Mouse (Mus musculus): ENCODE measurements around the gene Ube2o.
A peak's percentile ranks its signal among the peaks of the same experiment; 100 is the strongest.
"Not testable (repeated sequence)": the region's sequence is repeated elsewhere in the genome, so short reads cannot be mapped to it uniquely, and the experiment has no call there.

Ube2o gene

DNA sequence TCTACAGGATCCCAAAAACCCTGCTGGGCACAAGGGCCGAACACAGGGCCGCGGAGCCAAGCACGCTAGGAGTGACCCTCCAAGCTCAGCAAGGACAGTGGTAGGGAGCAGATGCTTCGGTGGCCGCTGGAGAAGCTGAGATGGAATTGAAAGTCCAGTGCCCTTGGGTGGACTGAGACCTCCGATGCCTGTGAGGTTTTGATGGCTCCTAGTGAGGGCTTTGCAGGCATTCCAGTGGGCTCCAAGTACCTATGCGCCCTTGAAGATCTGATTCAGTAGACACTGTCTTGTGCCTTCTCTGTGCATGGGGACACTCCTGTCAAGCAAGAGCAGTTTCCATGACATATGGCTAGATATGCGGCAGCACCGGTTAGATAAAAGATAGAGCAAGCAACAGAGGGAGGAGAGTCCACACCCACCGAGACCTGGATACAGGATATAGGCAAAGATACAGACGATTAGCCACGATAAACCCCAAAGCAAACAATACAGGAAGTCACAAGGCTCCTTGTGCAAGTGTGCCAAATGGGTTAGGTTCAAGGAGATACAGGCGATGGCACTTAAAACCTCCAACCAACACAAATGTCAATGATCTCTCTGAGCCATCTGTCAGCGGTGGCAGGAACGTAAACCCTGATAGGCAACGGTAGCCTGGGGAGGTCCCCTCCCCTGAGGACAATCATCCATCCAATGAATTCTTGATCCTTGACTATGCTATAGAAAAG lies 74.9 kb downstream of the Ube2o start:
- no peak for DNase-seq

DNA sequence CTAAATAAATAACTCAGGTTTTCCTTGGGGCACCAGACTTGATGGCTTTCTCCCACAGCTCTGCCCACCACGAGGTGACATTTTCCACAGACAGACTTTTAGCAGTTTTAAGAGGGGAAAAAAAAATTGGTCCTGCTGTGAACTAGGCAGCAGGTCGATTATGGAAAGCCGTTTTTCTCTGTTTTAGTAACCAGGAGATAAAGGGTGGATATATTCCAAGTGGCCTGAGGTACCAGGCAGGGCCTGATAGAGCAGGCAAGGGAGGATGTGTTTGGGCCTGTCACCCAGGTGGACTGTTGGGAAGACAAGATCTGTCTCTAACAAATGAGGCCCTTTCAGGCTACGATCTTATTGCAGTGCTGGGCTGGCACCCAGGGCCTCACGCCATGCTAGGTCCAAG lies 75.7 kb downstream of the Ube2o start:
- DNase-seq = no peak

DNA sequence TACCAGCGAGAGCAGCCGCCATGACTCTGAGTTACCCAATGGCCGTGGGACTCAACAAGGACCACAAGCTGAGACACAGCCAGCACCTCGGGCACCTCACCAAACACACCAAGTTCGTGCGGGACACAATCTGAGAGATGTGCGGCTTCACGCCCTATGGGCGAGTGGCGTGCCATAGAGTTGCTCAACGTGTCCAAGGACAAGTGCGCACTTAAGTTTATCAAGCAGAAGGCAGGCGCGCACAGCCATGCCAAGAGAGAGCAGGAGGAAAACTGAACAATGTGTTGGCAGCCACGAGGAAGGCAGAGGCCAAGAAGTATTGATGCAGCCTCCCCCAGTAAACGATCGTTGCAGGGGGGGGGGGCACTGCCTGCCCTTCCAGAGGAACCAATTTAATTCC lies 76.7 kb downstream of the Ube2o start:
- no peak for DNase-seq

DNA sequence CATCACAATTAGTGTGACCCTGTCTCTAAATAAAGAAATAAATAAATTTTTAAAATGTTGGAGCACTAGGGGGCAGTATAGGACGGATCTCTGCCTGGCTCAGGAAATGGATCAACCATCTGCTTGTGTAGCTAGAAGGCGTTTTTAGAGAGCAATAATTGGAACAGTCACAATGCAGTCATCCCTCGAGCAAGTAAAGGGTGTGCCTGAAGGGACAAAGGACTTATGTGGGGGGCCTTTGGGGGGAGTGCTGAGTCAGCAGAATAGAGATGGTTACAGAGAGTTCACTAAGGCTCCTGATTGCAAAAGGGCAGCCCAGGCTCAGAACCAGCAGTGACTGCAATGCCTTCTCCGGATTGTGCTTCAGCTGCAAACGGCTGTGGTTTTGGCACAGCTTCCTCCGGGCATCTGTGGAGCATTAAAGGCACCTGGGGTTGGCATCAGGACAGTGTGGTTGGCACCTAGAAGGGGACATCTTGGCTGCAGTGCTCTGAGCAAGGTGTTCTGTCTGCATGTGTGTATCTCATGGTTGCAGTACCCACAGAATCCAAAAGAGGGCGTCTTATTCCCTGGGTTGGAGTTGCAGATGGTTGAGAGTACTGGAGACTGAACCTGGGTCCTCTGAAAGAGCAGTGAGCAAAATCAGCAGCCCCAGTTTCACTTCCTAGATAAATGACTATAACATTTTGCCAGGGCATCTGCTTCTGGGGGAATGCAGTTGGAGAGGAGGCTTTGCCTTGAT lies 80.1 kb downstream of the Ube2o start:
- DNase-seq = peak; percentile 61

DNA sequence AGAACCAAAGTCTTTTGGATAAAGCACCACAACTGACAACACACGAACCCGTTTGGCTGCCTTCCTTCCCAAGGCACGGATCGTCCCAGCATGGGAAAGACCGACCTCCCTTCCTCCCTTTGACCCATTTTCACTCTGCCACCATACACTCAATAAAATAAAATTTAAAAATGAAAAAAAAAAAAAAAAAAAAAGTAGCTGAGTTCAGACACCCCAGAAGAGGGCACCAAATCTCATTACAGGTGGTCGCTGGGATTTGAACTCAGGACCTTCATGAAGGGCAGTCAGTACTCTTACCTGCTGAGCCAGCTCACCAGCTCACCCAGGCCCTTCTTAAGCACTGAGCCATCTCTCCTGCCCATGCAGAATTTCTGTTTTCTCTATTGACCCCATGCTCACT lies 82.2 kb downstream of the Ube2o start:
- DNase-seq = no peak

DNA sequence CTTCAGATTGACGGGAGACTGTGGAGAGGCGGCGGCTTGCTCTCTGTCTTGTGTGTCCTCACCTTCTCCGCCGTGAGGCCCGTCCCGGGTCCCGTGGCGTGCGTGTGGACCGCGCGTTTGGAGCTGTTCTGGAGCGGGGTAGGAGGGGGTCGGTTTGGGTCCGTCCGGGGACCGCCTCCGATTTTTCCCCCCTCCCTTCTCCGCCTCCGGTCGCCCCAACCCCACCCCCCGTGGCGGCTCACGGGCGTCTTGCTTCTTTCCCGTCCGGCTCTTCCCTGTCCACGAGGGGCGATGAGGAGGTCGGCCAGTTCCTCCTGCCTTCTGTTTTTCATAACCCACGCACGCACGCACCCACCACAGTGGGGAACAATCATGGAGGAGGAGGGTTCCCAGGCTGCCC lies 82.7 kb downstream of the Ube2o start:
- no peak for DNase-seq

DNA sequence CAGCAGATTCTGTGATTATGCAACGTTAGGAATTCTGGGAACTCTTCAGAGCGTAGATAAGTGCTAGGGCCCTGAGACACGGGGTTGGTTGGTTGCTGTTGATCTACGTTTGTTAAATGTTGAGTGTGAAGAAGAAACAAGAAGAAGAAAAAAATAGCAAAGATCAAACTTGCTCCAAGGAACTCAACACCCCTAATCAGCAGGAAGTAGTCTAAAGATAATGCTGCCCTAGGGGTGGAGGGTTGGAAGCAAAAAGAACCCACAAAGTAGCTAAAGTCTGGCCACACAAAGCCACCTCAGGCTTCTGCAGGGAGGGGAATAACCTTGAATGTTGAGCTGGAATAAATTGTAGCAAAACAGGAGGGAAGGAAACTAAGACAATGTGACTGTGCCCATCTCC lies 83.9 kb downstream of the Ube2o start:
- no peak for DNase-seq

DNA sequence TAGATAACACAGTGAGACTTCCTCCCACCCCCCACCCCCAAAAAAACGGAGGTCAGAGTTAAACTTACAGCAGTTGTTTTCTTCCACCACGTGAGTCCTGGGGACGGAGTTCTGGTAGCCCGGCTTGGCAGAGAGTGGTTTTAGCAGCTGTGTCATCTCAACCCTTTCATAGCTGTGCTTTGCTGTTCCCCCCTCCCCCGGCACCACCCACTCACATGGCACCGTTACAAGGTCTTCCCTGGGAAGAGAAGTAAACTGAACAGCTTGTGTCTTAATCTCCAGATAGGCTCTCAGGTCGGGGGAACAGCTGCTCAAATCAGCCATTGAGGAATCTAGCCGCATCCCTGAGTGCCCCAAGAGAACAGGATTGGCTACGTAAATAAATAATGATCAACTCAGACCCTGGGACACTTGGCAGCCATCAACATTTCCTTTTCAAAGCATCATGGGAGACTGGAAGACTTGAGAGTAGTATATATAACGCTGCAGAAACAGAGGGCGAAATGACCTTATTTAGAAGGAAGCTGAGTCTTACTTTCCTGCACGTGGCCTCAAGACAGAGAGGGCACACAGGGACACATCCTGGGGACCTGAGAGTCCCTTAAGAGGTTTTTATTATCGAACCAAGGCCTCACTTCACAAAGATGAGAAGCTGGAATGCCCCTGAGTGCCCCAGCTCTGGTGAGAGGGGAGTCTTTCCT lies 86.6 kb downstream of the Ube2o start:
- peak; percentile 59 for DNase-seq

DNA sequence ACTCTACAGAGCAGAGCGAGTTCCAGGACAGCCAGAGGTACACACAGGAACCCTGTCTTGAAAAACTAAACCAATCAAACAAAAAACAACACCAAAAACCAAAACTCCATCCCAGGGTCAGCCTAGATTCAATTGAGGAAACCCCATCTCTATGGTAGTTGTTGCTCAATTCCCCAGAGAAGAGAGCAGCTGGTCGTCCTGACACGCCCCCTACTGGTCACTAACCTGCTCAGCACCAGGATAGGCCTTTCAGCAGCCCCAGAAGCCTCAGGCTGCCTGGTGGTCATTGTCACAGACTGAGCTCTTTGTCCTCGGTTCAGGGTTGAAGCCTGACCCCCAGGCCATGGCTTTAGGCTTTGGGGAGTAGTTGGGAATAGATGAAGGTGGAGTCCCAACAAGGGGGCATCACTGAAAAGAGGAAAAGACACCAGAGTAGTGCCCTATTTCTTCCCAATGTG lies 87.4 kb downstream of the Ube2o start, which contains the start of gene Prpsap1:
Gene Prpsap1 (minus strand): TSS at position 408 of the 458 bp plus-strand sequence.
- peak; percentile 64 for DNase-seq

DNA sequence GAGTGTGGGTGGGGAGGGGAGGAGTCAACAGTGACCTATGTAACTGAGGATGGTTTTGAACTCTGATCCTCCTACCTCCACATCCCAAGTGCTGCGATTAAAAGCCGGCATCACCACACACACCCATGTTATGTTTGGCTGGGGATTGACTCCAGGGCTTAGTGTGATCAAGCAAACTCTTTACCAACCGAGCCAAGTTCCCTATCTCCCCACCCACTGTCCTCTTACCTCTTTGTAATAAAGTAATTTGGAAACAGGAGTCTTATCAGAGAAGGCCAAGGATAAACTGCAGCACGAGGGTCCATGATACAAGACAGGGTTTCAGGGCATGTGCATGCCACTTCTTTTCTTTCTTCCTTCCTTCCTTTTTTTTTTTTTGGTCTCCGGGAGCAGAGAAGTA lies 88.1 kb downstream of the Ube2o start:
- DNase-seq = no peak

DNA sequence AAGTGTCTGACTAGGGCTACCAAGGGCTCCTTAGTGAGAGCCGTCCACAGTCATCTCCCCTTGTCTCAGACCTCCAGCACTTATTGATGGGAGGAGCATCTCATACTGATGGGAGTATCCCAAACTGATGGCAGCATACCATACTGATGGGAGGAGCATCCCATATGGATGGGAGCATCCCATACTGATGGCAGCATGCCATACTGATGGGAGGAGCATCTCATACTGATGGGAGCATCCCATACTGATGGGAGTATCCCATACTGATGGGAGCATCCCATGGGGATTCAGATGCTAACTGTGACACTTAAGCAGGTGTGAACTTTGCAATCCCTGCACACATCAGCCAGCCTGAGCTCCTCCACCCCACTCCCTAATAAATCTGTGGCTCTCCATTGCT lies 88.7 kb downstream of the Ube2o start:
- not testable (repeated sequence) for DNase-seq

DNA sequence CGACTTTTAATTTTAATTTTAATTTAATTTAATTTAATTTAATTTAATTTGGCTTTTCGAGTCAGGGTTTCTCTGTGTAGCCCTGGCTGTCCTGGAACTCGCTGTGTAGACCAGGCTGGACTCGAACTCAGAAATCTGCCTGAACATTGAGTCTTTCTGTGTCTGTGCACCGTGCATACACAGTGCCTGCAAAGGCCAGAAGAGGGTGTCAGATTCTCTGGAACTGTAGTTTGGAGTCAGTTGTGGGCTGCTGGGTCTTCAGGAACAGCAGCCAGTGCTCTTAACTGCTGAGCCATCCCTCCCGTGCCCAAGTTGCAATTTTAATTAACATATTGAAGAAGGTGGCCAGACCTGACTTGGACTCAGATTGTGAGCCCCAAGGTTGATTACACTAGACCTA lies 89.9 kb downstream of the Ube2o start:
- no peak for DNase-seq

DNA sequence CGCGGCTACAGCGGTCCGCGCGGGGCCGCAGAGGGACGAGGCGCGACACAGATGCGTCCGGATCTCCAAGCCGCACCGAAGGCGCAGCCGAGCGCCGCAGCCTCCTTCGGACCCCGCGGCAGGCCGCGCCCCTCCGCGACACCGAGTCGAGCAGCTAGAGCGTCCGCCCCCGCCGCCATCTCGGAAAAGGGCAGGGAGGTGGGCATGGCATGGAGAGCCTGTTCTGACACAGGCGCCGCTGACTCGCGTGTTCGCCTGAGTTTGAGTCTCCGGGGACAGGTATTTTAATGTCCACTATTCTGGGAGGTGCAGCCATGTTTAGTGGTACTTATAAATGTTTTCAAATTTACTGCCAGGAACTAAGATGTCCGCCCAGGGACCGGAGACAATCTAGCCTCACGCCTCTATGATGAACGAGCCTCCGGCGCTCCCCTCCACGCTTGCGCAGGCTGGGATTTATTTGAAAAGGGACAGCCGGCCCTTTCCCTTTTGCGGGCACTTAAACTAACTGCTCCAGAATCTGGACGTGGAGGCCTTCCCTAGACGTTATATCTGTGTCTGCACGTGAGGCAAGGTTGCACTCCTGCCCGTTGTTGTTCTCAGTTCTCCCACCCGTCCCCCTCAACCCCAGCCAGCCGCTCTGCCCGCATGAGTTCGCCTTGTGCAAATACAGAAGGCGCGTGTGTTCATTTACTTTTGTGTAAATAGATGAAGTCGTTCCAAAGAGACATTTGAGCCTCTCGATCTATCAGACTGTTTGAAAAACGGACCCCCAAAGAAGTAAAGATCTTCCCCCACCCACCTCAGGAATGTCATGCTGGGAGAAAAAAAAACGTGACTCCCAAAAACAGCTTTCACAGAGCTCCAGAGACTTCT lies 90.8 kb downstream of the Ube2o start:
- DNase-seq = peak; percentile 91

DNA sequence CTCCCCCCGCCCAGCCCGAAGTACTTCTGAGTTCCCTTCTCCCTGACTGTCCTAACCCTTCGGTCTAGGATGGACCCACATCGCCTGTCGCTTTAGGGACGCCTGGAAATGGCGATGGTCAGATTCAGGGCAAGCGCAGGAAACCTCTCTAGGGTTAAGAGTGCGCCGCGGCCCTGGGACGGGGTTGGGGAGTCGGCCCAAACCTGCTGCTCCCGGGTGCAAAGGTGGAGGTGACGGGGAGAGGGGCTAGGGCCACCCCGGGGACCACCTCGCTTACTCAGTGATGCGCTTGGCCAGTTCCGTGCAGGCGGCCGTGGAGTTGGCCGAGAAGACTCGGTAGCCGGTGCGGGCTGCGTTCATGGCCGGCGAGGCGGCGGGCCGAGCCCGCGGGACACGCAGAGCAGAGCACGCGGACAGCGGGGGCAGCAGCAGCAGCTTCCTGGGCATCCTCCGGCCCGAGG lies 91.4 kb downstream of the Ube2o start:
- DNase-seq = no peak

DNA sequence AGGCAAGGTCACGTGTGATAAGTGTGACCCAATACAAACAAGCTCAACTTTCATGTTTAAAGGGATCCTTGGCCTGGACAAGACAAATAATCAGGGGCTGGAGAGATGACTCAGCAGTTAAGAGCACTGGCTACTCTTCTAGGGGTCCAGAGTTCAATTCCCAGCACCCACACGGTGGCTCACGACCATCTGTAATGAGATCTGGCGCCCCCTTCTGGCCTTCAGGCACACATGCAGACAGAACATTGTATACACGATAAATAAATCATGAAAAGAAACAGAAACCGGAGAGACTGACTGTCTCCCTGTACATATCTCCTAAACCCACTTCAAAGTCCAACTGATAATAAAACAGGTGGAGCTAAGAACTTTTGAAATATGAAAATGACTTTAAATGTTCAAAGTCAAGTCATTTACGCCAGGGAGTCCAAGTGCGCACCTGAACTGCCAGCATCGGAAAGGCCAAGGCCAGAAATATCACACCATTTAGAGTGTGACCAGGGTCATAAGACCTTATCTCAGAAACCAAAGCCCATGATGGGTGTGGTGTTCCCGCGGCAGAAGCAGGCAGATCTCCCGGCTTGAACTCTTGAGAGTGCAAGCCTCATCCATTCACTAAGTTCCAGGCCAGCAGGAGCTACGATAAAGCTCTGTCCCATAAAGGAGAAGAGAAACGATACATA lies 92.4 kb downstream of the Ube2o start:
- no peak for DNase-seq

DNA sequence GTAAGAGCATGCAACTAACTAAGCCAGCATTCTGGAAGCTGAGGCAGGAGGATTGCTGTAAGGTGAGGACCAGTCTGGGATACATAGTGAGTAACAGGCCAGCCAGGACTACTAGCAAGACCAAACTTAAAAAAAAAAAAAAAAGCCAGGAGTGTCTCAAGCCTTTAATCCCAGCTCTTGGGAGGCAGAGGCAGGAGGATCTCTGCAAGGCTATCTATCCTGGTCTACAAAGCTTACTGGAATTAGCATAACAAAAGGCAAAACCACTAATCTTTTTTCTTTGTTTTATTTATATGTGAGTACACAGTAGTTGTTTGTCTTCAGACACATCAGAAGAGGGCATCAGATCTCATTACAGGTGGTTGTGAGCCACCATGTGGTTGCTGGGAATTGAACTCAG lies 93.0 kb downstream of the Ube2o start:
- no peak for DNase-seq

All from kidney, adult 9 months (tissue).